Mouse (Mus musculus) mouse embryonic stem cell (cell line): Measurements from ENCODE around the gene U2af1l4.

ENCODE experiments used
- in situ Hi-C, 2 experiments: fragments of 300-500 bp; cut with MboI; formaldehyde crosslinking; loops; 1 replicate in 1 of 2; 3 replicates in 1 of 2; pipeline ENCODE4 v1.14.3; 2019 to 2020; ENCODE audit warnings: low sequenced_read_pairs in 2 of 2, low pct_unique_long_range_greater_than_20kb in 1 of 2, mixed read lengths in 1 of 2; ENCODE audit not compliant: unreplicated experiment in 1 of 2

U2af1l4 gene

DNA sequence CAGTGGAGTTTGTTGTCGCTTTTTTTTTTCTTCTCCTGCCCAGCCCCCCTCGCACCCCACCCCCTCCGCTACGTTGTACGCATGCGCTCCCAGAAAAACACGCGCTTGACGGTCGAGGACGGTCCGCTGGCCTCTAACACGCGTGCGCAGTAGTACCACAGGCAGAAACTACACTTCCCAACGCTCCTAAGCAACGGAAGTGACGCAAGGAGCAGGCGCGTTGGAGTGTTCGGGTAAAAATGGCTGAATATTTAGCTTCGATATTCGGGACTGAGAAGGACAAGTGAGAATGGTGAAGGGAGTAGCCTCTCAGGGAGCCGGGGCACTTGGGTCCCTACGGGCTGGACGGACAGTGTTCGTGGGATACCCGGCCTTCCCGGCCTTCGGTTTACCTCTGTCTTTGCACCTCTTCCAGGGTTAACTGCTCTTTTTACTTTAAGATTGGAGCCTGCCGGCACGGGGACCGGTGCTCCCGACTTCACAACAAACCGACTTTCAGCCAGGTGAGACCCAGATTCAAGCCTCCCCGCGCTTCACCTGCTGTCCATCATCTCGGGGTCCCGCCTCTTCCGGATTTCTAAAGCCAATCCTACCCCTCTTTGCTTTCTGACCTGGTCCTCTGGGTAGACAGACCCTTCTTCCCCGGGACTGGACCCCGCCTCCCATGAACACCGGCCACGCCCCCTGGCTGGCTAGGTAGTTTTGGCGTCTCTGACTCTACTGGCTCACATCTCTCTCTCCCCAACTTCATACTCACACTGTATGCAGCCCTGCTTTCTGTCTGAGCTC lies at the start of gene U2af1l4, which contains the start of the genes Gm49396 and Psenen:
U2af1l4 (plus strand) TSS at position 185 of the 789 bp plus-strand sequence.
Gm49396 (plus strand) TSS at position 228 of the 789 bp plus-strand sequence.
Psenen (minus strand) TSS at position 511 of the 789 bp plus-strand sequence.
- in situ Hi-C loops, result no loop called here

DNA sequence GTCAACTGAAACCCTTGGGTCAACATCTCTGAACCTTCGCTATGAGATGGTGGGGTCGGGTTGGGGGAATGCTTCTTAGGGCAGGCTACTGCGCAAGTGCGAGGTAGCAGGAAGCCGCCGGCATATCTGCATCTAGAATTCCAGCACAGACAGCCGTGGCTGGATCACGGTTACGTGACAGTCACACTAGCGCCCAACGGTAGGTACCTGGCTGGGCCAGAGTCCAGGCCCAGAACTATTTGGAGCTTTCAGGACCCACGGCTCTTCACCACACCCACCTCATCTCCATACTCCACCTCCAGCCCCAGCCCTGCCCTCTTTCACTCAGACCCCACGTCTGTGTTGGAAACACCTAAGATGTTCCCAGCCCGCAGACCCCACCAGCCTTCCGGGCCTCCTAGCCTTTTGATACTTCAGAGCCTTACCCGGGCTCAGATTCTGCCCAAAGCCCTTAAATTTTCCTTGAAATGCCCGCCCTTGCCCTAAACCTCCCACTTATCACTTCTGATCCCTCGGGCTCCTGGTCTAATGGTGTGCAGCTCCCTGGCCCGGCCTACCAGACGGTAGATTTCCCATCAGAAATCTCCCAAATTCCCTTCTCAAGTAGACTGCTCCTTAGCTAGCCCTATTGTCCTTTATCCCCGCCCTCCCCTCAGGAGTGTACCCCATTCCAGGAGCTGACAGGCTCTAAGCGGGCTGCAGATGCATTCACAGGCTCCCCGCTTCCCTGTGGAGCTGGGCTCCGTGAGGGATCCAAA lies 47.9 kb upstream of the U2af1l4 start:
- in situ Hi-C loops, result no loop called here

- in situ Hi-C loops, result no loop called here
Observed at GRCm38 (mm10) chr7:30518325-30518724, 44.8 kb upstream of the U2af1l4 start.

DNA sequence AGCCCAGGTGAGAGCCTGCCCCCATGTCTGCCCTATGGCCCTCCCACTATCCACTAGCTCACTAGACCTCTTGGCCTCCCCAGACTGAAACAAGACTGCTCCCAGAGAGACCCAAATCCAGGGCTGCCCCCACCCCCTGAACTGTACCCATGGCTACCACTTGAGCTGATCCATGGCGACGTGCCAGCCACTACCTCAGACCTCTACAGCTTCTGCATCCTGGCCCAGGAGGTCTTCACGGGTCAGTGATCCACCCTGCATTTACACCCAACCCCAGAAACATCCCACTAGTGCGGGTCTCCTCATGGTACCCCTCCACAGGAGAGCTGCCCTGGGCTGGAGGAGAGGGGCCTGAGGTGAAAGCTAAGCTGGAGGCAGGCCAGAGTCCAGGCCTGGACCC lies 42.7 kb upstream of the U2af1l4 start:
- in situ Hi-C loops, result no loop called here

DNA sequence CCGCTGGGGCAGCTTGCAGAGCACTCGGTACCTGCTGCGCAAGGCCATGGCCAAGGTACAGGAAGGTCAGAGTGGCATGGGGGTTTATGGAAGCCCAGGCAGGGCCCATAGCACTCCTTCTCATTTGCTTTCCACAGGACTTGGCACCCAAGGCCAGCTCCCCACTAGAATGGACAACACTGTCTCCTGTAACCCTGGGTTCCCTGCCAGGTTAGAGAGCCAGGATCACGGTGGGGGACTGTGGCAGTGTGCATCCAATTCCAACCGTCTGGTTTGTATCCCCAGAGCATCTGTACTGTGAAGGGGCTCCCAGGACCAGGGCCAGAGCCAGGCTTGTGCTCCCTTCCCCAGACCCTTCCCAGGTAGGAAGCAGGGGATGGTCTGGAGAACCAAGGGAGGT lies 42.2 kb upstream of the U2af1l4 start:
- in situ Hi-C loops, result no loop called here

DNA sequence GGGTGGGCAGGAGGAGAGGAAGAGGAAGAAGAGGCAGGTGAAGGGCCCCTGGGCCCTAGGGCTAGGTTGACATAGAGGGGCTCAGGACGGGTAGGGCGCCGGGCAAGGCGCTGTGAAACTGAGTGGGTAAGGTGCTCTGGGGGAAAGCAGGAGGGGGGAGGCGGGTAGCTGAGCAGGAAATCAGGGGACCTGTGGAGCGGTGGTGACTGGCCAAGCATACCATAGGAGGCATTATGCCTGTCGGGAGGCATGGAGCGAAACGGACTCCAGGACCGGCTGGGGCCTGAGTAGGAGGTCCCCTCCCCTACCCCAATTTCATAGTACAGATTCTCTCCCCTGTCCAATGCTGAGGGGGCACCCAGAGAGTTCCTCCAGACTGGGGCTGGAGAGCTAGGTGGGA lies 40.2 kb upstream of the U2af1l4 start:
- in situ Hi-C loops, result no loop called here

DNA sequence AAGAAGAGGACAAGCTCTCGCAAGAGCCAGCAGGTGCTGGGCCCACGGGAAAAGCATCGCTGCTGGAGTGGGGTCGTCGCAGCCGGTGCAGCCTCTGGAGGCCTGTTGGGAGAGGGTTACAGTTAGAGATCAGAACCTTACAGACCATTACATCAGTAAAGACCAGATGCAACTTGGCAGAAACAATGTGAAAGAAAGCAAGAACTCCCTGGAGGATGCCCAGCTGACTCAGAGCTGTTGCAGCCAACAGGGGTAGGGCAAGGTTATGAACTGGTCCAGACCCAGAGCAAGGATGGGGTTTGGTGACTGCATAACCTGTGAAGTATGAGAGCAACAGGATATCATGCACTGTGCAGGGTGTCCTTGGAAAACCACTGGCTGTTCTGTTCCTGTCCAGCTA lies 38.6 kb upstream of the U2af1l4 start:
- in situ Hi-C loops, result no loop called here

DNA sequence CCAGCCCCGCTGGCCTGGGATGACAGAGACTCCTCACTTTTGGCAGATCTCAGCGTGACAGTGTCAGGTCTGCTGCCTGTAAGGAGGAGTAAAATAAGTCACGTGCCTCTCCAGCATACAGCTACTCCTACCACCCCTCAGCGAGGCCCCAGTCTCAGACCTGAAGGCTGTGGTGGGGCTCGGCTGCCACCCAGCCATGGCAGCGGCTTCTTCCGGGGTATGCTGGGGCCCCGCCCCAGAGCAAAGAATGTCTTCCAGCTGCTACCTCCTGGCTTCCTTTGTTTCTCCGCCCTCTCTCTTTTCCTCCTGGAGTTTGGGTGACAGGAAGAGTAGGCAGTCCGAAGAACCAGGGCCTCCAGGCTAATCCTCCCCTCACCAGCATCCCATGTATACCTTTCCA lies 37.1 kb upstream of the U2af1l4 start:
- in situ Hi-C loops, result no loop called here

- in situ Hi-C loops, result no loop called here
Observed at GRCm38 (mm10) chr7:30526399-30526798, 36.7 kb upstream of the U2af1l4 start.

GRCm38 (mm10) chr7:30526981-30527380 lies 36.1 kb upstream of the U2af1l4 start:
- in situ Hi-C loops, result no loop called here

GRCm38 (mm10) chr7:30531291-30531815 lies 31.7 kb upstream of the U2af1l4 start:
- in situ Hi-C loops, result no loop called here

- in situ Hi-C loops, result no loop called here
Observed at GRCm38 (mm10) chr7:30532931-30533330, 30.2 kb upstream of the U2af1l4 start.

GRCm38 (mm10) chr7:30533941-30534632 lies 29.0 kb upstream of the U2af1l4 start:
- in situ Hi-C loops, result no loop called here

DNA sequence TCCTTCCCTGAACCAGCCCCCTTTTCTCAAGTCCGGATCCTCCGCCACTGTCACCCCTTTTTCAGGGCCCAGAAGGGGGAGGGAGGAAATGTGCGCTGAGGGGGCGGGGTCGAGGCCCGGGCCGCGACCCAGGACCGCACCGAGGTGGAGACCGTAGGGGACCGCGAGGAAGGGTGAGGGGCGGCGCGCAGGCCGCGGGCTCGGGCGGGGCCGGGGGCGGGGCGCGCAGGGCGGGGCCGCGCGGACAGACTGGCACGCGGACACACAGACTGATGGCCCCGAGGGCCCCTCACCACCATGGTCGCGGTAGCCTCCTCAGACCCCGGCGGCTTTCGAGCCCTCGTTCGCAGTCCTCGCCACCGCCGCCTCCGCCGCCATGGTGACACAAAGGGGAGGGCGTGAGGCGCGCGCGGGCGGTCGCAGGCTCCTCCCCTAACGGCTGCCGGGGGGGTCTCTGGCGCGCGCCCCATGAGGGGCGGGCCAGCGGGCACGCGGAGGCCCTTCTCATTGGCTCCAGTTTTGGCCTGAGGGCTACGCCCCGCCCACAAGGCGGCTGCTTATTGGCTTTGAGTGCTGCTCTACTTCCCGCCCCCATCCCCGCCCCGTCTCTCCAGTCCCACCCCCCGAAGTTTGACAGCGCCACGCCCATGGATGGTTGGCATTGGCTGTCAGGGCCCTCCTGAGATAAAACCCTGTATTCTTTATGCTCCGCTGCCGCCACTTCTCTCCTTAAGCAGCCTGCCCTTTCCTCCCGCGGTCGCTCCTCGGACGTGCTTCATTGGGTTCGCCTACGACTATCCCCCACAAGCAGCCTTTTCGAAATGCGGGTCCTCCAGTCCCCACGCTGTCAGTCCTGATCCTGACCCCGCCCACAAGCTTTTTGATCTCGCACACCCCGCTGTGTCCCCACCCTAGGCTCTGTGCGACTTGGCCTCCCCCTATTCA lies 28.2 kb upstream of the U2af1l4 start, which contains the start of gene Arhgap33:
Arhgap33 (minus strand) TSS at position 428 of the 945 bp plus-strand sequence.
- in situ Hi-C loops, result no loop called here

DNA sequence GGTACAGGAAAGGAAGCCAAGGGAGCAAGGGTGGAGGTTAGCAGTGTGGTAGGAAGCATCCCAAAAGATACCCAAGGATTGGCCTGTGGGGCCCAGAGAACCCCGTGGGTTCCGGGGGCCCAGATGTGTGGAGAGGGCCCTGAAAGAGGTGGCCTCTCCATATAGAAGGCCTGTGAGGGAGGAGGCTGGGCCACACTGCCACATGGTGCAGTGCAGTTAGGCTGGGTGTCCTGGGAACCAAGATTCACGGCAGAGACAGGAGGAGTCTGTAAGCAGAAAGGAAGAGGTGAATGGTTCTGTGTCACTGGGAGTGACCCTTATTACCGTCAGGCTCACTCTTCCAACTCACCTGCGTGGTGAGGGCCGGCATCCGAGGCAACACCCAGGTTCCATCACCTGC lies 22.5 kb upstream of the U2af1l4 start:
- in situ Hi-C loops, result no loop called here

DNA sequence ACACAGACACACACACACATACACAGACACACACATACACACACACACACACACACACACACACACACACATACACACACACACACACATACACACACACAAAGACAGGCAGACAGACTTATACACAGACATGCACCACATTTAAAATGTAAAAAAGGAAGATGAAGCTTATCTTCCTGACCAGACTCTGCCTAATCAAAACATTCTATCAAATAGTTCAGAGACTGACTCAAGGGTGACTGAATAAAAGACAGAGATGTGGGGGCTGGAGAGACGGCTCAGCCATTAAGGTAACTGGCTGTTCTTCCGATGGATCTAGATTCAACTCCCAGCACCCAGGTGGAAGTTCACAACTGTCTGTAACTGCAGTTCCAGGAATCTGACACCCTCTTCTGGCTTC lies 18.8 kb upstream of the U2af1l4 start:
- in situ Hi-C loops, result no loop called here

DNA sequence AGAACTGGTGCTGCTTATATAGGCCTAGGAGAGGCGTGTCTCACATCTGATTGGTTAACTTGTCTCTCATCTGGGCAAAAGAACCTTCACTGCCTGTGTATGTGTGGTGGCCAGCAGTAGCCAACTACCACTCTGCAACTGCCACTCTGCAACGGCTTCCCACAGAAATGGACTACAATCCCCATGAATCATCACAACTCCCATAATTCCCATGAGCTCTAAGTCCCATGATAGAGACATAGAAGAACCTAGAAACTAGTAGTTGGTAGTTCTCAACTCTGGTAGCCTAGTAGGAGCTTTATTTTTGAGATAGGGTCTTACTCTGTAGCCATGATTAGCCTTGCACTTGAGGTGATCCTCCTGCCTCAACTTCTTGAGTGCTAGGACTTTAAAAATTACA lies 13.2 kb upstream of the U2af1l4 start:
- in situ Hi-C loops, result no loop called here

GRCm38 (mm10) chr7:30550603-30551002 lies 12.5 kb upstream of the U2af1l4 start:
- in situ Hi-C loops, result no loop called here
